Mouse (Mus musculus) thymus, adult 18-20 months (tissue): ENCODE data around the gene Fryl.

Experiments
- DNase-seq, 2 experiments: peaks; one replicate each; pipeline ENCODE4 v3.0.0; 2022; ENCODE audit warnings: mixed read lengths in 2 of 2

The Fryl gene

GRCm38 (mm10) chr5:73255321-73256251 is 833 bp downstream of the Fryl start:
- peak in 1 of 2 experiments; percentile 40 for DNase-seq

- no peak for DNase-seq
Measured at GRCm38 (mm10) chr5:73254660-73255059, 1.8 kb downstream of the Fryl start.

GRCm38 (mm10) chr5:73252739-73253138 is 3.7 kb downstream of the Fryl start:
- DNase-seq: no peak

- no peak for DNase-seq
Measured at GRCm38 (mm10) chr5:73249341-73249740, 7.1 kb downstream of the Fryl start.

GRCm38 (mm10) chr5:73248211-73248610 is 8.2 kb downstream of the Fryl start:
- DNase-seq: no peak

- no peak for DNase-seq
Measured at GRCm38 (mm10) chr5:73246414-73246813, 10.0 kb downstream of the Fryl start.

GRCm38 (mm10) chr5:73244403-73244802 is 12.0 kb downstream of the Fryl start:
- DNase-seq: no peak

GRCm38 (mm10) chr5:73241966-73242365 is 14.5 kb downstream of the Fryl start:
- DNase-seq: no peak

GRCm38 (mm10) chr5:73241332-73241731 is 15.1 kb downstream of the Fryl start:
- DNase-seq: peak; percentile 33 to 55

GRCm38 (mm10) chr5:73240391-73240790 is 16.0 kb downstream of the Fryl start:
- DNase-seq: no peak

GRCm38 (mm10) chr5:73236894-73237334 is 19.5 kb downstream of the Fryl start:
- DNase-seq: no peak

GRCm38 (mm10) chr5:73235201-73235600 is 21.2 kb downstream of the Fryl start:
- DNase-seq: no peak

- no peak for DNase-seq
Measured at GRCm38 (mm10) chr5:73233018-73233881, 23.2 kb downstream of the Fryl start.

- DNase-seq: no peak
Measured at GRCm38 (mm10) chr5:73232267-73232666, 24.2 kb downstream of the Fryl start.

GRCm38 (mm10) chr5:73231835-73232234 is 24.6 kb downstream of the Fryl start:
- no peak for DNase-seq

GRCm38 (mm10) chr5:73230171-73230570 is 26.2 kb downstream of the Fryl start:
- DNase-seq: no peak

GRCm38 (mm10) chr5:73229467-73229866 is 27.0 kb downstream of the Fryl start:
- no peak for DNase-seq

GRCm38 (mm10) chr5:73228291-73229049 is 27.9 kb downstream of the Fryl start:
- DNase-seq: no peak

- DNase-seq: no peak
Measured at GRCm38 (mm10) chr5:73227518-73228101, 28.8 kb downstream of the Fryl start.

GRCm38 (mm10) chr5:73223065-73223464 is 33.4 kb downstream of the Fryl start:
- DNase-seq: no peak

- DNase-seq: no peak
Measured at GRCm38 (mm10) chr5:73222397-73222796, 34.0 kb downstream of the Fryl start.

- no peak for DNase-seq
Measured at GRCm38 (mm10) chr5:73221826-73222225, 34.6 kb downstream of the Fryl start.
